Mouse (Mus musculus) frontal cortex, adult (tissue): Measurements from ENCODE around the gene Scn5a.

Experiments used
- ATAC-seq: cut with Nextera tagmentation; 2 replicates; pipeline ENCODE4 v1.9.2; 2017; ENCODE audit warnings: mild to moderate bottlenecking, moderate library complexity, mixed read lengths; ENCODE audit not compliant: low TSS enrichment

The Scn5a gene

GRCm38 (mm10) chr9:119465056-119465455 is 113.8 kb downstream of the Scn5a start:
- ATAC-seq, result no peak

GRCm38 (mm10) chr9:119460410-119460809 is 118.4 kb downstream of the Scn5a start:
- ATAC-seq, result peak; percentile 82

GRCm38 (mm10) chr9:119457122-119457521 is 121.7 kb downstream of the Scn5a start:
- peak; percentile 47; the same call in 1 of the 2 replicates for ATAC-seq

- ATAC-seq, result no peak
Measured at GRCm38 (mm10) chr9:119455967-119456366, 122.8 kb downstream of the Scn5a start.

GRCm38 (mm10) chr9:119445737-119446136 is 133.1 kb downstream of the Scn5a start:
- ATAC-seq, result no peak

- ATAC-seq, result peak; percentile 91
Measured at GRCm38 (mm10) chr9:119444738-119445429, 133.9 kb downstream of the Scn5a start, which contains the start of gene Exog. Gene Exog, plus strand, starts transcription at chr9:119444943.

- peak; percentile 69 for ATAC-seq
Measured at GRCm38 (mm10) chr9:119438498-119439000, 140.3 kb downstream of the Scn5a start.

- ATAC-seq, result no peak
Measured at GRCm38 (mm10) chr9:119438065-119438464, 140.8 kb downstream of the Scn5a start.

- no peak for ATAC-seq
Measured at GRCm38 (mm10) chr9:119435855-119436254, 143.0 kb downstream of the Scn5a start.
